Mouse (Mus musculus): ENCODE measurements around the gene Zfp26. TPM values are rescaled to one million over a fixed set of nuclear protein-coding genes. Genes with fewer than 3 reads are reported as not detected.

The Zfp26 gene
- total RNA-seq (2021): 10 to 100 TPM; 30.9 to 31.5 TPM

- peak; percentile 75 to 81 for DNase-seq (ENCODE audit: extremely low spot score in 1 of 2, low spot score in 2 of 2)
- intact Hi-C loops (cut with DNase I): loop anchor here (10.0 kb wide), 1 partner anchor 185 kb away; the partner anchor contains the start of genes Fbxl12 and Ubl5
Measured at GRCm38 (mm10) chr9:20459377-20460317, at the start of gene Zfp26. TSS of gene Zfp26 (minus strand) at chr9:20460162.

GRCm38 (mm10) chr9:20509676-20510075, 49.7 kb upstream of the Zfp26 start:
- intact Hi-C loops (cut with DNase I): no loop called here
- no peak for DNase-seq (ENCODE audit: extremely low spot score in 1 of 2, low spot score in 2 of 2)

GRCm38 (mm10) chr9:20504801-20505200, 44.8 kb upstream of the Zfp26 start:
- no peak for DNase-seq (ENCODE audit: extremely low spot score in 1 of 2, low spot score in 2 of 2)
- intact Hi-C loops (cut with DNase I): no loop called here

GRCm38 (mm10) chr9:20493281-20493680, 33.3 kb upstream of the Zfp26 start:
- intact Hi-C loops (cut with DNase I): loop anchor here (10.0 kb wide), 1 partner anchor 92 kb away; the partner anchor contains the start of gene Zfp846
- DNase-seq (ENCODE audit: extremely low spot score in 1 of 2, low spot score in 2 of 2): no peak

GRCm38 (mm10) chr9:20492527-20493233, 32.7 kb upstream of the Zfp26 start, which contains the start of gene Zfp426:
TSS of gene Zfp426 (minus strand) at chr9:20492746.
- peak; percentile 79 to 91 for DNase-seq (ENCODE audit: extremely low spot score in 1 of 2, low spot score in 2 of 2)
- intact Hi-C loops (cut with DNase I): loop anchor here (10.0 kb wide), 1 partner anchor 92 kb away; the partner anchor contains the start of gene Zfp846

- no peak for DNase-seq (ENCODE audit: extremely low spot score in 1 of 2, low spot score in 2 of 2)
- intact Hi-C loops (cut with DNase I): loop anchor here (10.0 kb wide), 1 partner anchor 93 kb away; the partner anchor contains the start of gene Zfp846
Measured at GRCm38 (mm10) chr9:20491858-20492526, 32.0 kb upstream of the Zfp26 start.

- no peak for DNase-seq (ENCODE audit: extremely low spot score in 1 of 2, low spot score in 2 of 2)
- intact Hi-C loops (cut with DNase I): no loop called here
Measured at GRCm38 (mm10) chr9:20489536-20489935, 29.6 kb upstream of the Zfp26 start.

- no peak for DNase-seq (ENCODE audit: extremely low spot score in 1 of 2, low spot score in 2 of 2)
- intact Hi-C loops (cut with DNase I): no loop called here
Measured at GRCm38 (mm10) chr9:20479396-20479795, 19.4 kb upstream of the Zfp26 start.

GRCm38 (mm10) chr9:20476632-20477031, 16.7 kb upstream of the Zfp26 start:
- intact Hi-C loops (cut with DNase I): no loop called here
- DNase-seq (ENCODE audit: extremely low spot score in 1 of 2, low spot score in 2 of 2): no peak

- intact Hi-C loops (cut with DNase I): loop anchor here (10.0 kb wide), 1 partner anchor 178 kb away; the partner anchor contains the start of genes Fbxl12 and Ubl5
Measured at GRCm38 (mm10) chr9:20466761-20467442, 6.9 kb upstream of the Zfp26 start.

GRCm38 (mm10) chr9:20453647-20454046, 6.3 kb downstream of the Zfp26 start:
- no peak for DNase-seq (ENCODE audit: extremely low spot score in 1 of 2, low spot score in 2 of 2)
- intact Hi-C loops (cut with DNase I): no loop called here

More at GRCm38 (mm10) chr9:20466761-20467442, 6.9 kb upstream of the Zfp26 start:
- DNase-seq (ENCODE audit: extremely low spot score in 1 of 2, low spot score in 2 of 2): peak; percentile 61 to 68

GRCm38 (mm10) chr9:20451493-20451892, 8.5 kb downstream of the Zfp26 start:
- intact Hi-C loops (cut with DNase I): no loop called here
- DNase-seq (ENCODE audit: extremely low spot score in 1 of 2, low spot score in 2 of 2): no peak

GRCm38 (mm10) chr9:20443183-20443783, 16.7 kb downstream of the Zfp26 start:
- no peak for DNase-seq (ENCODE audit: extremely low spot score in 1 of 2, low spot score in 2 of 2)
- intact Hi-C loops (cut with DNase I): no loop called here

GRCm38 (mm10) chr9:20430004-20430403, 30.0 kb downstream of the Zfp26 start:
- intact Hi-C loops (cut with DNase I): no loop called here
- DNase-seq (ENCODE audit: extremely low spot score in 1 of 2, low spot score in 2 of 2): no peak

- intact Hi-C loops (cut with DNase I): no loop called here
Measured at GRCm38 (mm10) chr9:20411460-20411859, 48.5 kb downstream of the Zfp26 start.

GRCm38 (mm10) chr9:20409319-20409718, 50.6 kb downstream of the Zfp26 start:
- intact Hi-C loops (cut with DNase I): no loop called here
- DNase-seq (ENCODE audit: extremely low spot score in 1 of 2, low spot score in 2 of 2): no peak

More at GRCm38 (mm10) chr9:20411460-20411859, 48.5 kb downstream of the Zfp26 start:
- DNase-seq (ENCODE audit: extremely low spot score in 1 of 2, low spot score in 2 of 2): no peak

- no peak for DNase-seq (ENCODE audit: extremely low spot score in 1 of 2, low spot score in 2 of 2)
- intact Hi-C loops (cut with DNase I): no loop called here
Measured at GRCm38 (mm10) chr9:20385343-20385703, 74.6 kb downstream of the Zfp26 start.

Data from left cerebral cortex, postnatal 10 days (tissue).